Mouse (Mus musculus) kidney, embryonic 15.5 days (tissue): ENCODE results near the gene Klri2. TPM values are rescaled to one million over a fixed set of nuclear protein-coding genes. Genes with fewer than 3 reads are reported as not detected.

Source experiments
- ATAC-seq: fragments of 200-750 bp; cut with Nextera tagmentation; replicated peaks from 2 replicates; pipeline ENCODE4 v1.8.0; 2017; ENCODE audit warnings: moderate TSS enrichment; ENCODE audit not compliant: low FRiP score
- H3K27ac ChIP-seq: fragments of 300-500 bp; sonication (generic); 2 replicates; pipeline ENCODE4 v1.5.1; 2015; ENCODE audit warnings: mild to moderate bottlenecking, inconsistent platforms
- H3K27me3 ChIP-seq: fragments of 300-500 bp; sonication (generic); 2 replicates; pipeline ENCODE4 v1.6.1; 2015; ENCODE audit warnings: inconsistent platforms
- H3K36me3 ChIP-seq: fragments of 300-500 bp; sonication (generic); 2 replicates; pipeline ENCODE4 v1.6.1; 2015; ENCODE audit warnings: inconsistent platforms
- H3K4me1 ChIP-seq: fragments of 300-500 bp; sonication (generic); 2 replicates; pipeline ENCODE4 v1.6.1; 2015; ENCODE audit warnings: inconsistent platforms
- H3K4me2 ChIP-seq: fragments of 300-500 bp; sonication (generic); 2 replicates; pipeline ENCODE4 v1.6.1; 2015; ENCODE audit warnings: moderate library complexity, mild to moderate bottlenecking, inconsistent platforms
- H3K4me3 ChIP-seq: fragments of 300-500 bp; sonication (generic); replicated peaks from 2 replicates; pipeline ENCODE4 v1.5.1; 2015; ENCODE audit warnings: mild to moderate bottlenecking, inconsistent platforms
- H3K9ac ChIP-seq: fragments of 300-500 bp; sonication (generic); 2 replicates; pipeline ENCODE4 v1.6.1; 2015; ENCODE audit warnings: mild to moderate bottlenecking, inconsistent platforms
- H3K9me3 ChIP-seq: fragments of 300-500 bp; sonication (generic); replicated peaks from 2 replicates; pipeline ENCODE4 v1.6.1; 2016; ENCODE audit warnings: inconsistent platforms
- WGBS: fragments of 180-500 bp; shearing (Covaris S2); methylation state at CpG from one replicate; pipeline ENCODE4 v1.1.7; 2015; ENCODE audit warnings: mixed read lengths; 5-methylcytosine and 5-hydroxymethylcytosine counted together
- microRNA-seq: library from miRNA; unstranded; fragments of <30 nt; microRNA quantifications from one replicate; pipeline ENCODE4, GENCODE M21; 2016
- polyA plus RNA-seq: library from polyadenylated mRNA; unstranded; fragments of >200 nt; fragmentation: Nextera tagmentation; extraction: Ambion mirVana; gene quantifications from 2 replicates; pipeline ENCODE4 v1.2.1, GENCODE M21; 2015

Gene Klri2
- polyA plus RNA-seq, 1 experiment from 2014 or later: not detected

DNA sequence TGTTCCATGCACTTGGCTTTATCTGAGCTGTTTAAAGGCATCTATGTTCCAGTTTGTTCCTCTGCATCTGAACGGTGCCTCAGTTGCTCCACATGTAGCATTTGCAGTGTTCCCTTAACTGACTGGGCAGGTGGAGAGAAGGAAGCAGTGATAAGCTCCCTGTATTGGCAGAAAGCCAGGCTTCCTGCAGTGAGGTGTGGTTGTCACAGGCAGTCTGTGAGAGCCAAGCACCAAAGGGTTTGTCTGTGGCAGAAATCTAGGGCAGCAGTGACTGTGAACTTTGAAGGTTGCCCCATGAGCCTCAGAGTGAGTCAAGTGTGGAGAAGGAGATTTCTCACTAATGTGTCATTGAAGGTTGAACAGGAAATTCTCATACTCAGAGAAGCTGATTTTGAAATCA, 59.9 kb downstream of the Klri2 start:
- Histone ChIP-seq H3K4me3 (no peak overlapping the region), H3K27me3 (no peaks in the 10 kb centered on the region), H3K27ac (no peak overlapping the region), H3K9ac (no peak overlapping the region), H3K4me2 (no peak overlapping the region), H3K36me3 (no peaks in the 10 kb centered on the region), H3K9me3 (no peaks in the 10 kb centered on the region), H3K4me1 (no peaks in the 10 kb centered on the region)
- WGBS: 50% methylated on average over 1 of the region's 1 CpGs
- 0 out of 2 replicates have a peak, but pooled peaks have one; percentile 29 for ATAC-seq

Small RNA genes within 50 kb of the gene (microRNA-seq; reads per million reads assigned to microRNA genes)
- not detected for gene Mir680-1

Other genes with a start within 250 kb of the Klri2 start
- 0.17 TPM in 1 of 2 replicates, not detected in the other for gene Olr1, start 233.3 kb downstream of the Klri2 start, polyA plus RNA-seq
- 44.7 and 45.4 TPM in 2 replicates for gene Tmem52b, start 227.9 kb downstream of the Klri2 start, polyA plus RNA-seq
- 60.8 and 62.8 TPM in 2 replicates for gene Gabarapl1, start 207.3 kb downstream of the Klri2 start, polyA plus RNA-seq
- not detected in 2 replicates for gene Klre1, start 162.6 kb downstream of the Klri2 start, polyA plus RNA-seq
- not detected in 2 replicates for gene Klrd1, start 148.7 kb downstream of the Klri2 start, polyA plus RNA-seq
- gene Klrk1, start 116.6 kb downstream of the Klri2 start, polyA plus RNA-seq: not detected in 2 replicates
- not detected in 2 replicates for gene Klrc3, start 97.1 kb downstream of the Klri2 start, polyA plus RNA-seq
- not detected in 2 replicates for gene Klrc2, start 79.8 kb downstream of the Klri2 start, polyA plus RNA-seq
- not detected in 2 replicates for gene Klrc1, start 61.5 kb downstream of the Klri2 start, polyA plus RNA-seq
- gene Klri1, start 23.4 kb downstream of the Klri2 start, polyA plus RNA-seq: 0.26 TPM in 1 of 2 replicates, not detected in the other
- gene Gm156, start 43.8 kb upstream of the Klri2 start, polyA plus RNA-seq: not detected in 2 replicates
- not detected in 2 replicates for gene Gm17631, start 122.2 kb upstream of the Klri2 start, polyA plus RNA-seq
- gene Klra17, start 136.2 kb upstream of the Klri2 start, polyA plus RNA-seq: not detected in 2 replicates
- gene Klra5, start 177.2 kb upstream of the Klri2 start, polyA plus RNA-seq: not detected in 2 replicates